10 mouse cellular contexts compared by ENCODE assay signal in the genomic region with DNA sequence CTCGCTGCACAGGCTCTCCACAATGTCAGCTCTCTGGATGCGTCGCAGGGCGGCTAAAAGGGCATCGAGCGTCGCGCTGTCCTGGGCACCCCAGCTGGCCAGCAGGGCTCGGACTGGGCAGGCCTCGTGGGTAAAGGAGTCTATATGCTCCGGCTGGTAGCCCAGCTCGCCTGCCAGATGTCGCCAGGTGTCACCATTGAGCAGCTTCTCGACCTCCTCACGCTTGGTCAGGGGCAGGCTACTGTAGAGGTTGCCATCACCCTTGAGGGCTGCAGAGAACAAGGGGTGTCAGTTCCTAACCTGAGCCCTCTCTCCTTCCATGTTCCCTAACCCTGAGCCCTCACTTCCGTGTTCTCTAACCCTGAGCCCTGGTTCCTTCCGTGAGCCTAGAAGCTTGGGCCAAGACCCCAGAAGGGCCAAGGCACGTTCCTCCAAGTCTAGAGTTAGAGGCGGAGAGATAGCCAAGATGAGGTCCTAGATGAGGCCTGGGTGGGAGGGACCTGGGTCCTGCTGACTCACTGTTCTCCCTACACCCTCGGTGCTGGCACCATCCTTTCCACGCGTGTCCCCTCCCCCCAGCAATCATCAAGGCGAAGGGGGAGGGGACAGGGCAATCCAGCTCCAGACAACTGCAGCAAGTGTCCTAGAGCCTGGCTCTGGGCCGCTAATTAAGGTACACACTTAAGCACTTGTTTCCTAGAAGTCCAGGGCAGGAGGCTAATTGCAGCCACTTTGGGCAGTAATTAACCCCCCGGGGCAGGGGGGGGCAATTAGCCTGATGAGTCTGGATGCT. TPM values are rescaled to one million over a fixed set of nuclear protein-coding genes. Genes with fewer than 3 reads are reported as not detected.
DNase-seq lines count a peak whose midpoint lies in the region; ATAC-seq and TF ChIP-seq lines count a peak whose summit lies in the region.
"Had no signal": no experiment of that assay in that cellular context is flagged by ENCODE, and none has a peak within 500 bp of the region (broad histone marks: within the 10 kb centered on the region; RNA-seq: fewer than 3 reads in every experiment).

No protein-coding gene starts in this region.

- H3K27me3 ChIP-seq in heart, embryonic 11.5 days (ENCODE audit: control insufficient read depth, insufficient read depth, low read length), result peaks cover 17% of the 10 kb centered on the region
- H3K27me3 ChIP-seq in heart, embryonic 12.5 days (replicated peaks), result peaks cover 32% of the 10 kb centered on the region
- 0 out of 2 replicates have a peak, but pooled peaks cover 3% of the 10 kb centered on the region for H3K27me3 ChIP-seq in neural tube, embryonic 15.5 days (replicated peaks)
- no peaks in the 10 kb centered on the region; the same call in 1 of the 2 replicates for H3K27me3 ChIP-seq in thymus, adult 2 months (ENCODE audit: control insufficient read depth, insufficient read depth, low read length)

- H3K4me2 ChIP-seq in heart, embryonic 11.5 days, result no peak overlapping the region
- H3K4me2 ChIP-seq in heart, embryonic 12.5 days, result no peak overlapping the region
- H3K4me2 ChIP-seq in neural tube, embryonic 15.5 days, result no peak overlapping the region
- H3K4me2 ChIP-seq: heart, embryonic 13.5 days had no signal

- TF ChIP-seq POLR2A in brain, embryonic 14.5 days (IDR thresholded peaks at IDR 0.05; ENCODE audit: borderline replicate concordance, extremely low read depth, insufficient read depth, insufficient read length, poor library complexity, severe bottlenecking), result no peak
- no peak for TF ChIP-seq POLR2A in thymus, adult 2 months (IDR thresholded peaks at IDR 0.05; ENCODE audit: control insufficient read depth, extremely low read depth, insufficient read depth, low read length, poor library complexity)

- no peak overlapping the region for H3K9ac ChIP-seq in heart, embryonic 11.5 days (ENCODE audit: low read depth, low read length)
- no peak overlapping the region for H3K9ac ChIP-seq in heart, embryonic 12.5 days
- no peak overlapping the region for H3K9ac ChIP-seq in neural tube, embryonic 15.5 days (replicated peaks)
- H3K9ac ChIP-seq: heart, embryonic 13.5 days had no signal

- no peaks in the 10 kb centered on the region for H3K36me3 ChIP-seq in heart, embryonic 11.5 days (ENCODE audit: control insufficient read depth, insufficient read depth, low read length)
- H3K36me3 ChIP-seq in heart, embryonic 12.5 days, result no peaks in the 10 kb centered on the region
- H3K36me3 ChIP-seq in neural tube, embryonic 15.5 days, result no peaks in the 10 kb centered on the region
- no peaks in the 10 kb centered on the region for H3K36me3 ChIP-seq in thymus, adult 2 months (ENCODE audit: control insufficient read depth, insufficient read depth, low read length)
- H3K36me3 ChIP-seq: heart, embryonic 13.5 days had no signal

- no peak overlapping the region for H3K27ac ChIP-seq in heart, embryonic 11.5 days (ENCODE audit: low read depth, low read length)
- no peak overlapping the region for H3K27ac ChIP-seq in heart, embryonic 12.5 days (ENCODE audit: poor library complexity, severe bottlenecking)
- H3K27ac ChIP-seq in neural tube, embryonic 15.5 days (replicated peaks), result no peak overlapping the region
- no peak overlapping the region for H3K27ac ChIP-seq in thymus, adult 2 months (ENCODE audit: control insufficient read depth, insufficient read depth, low read length)
- H3K27ac ChIP-seq: heart, embryonic 13.5 days had no signal

- no peaks in the 10 kb centered on the region for H3K9me3 ChIP-seq in heart, embryonic 11.5 days (replicated peaks; ENCODE audit: control insufficient read depth, low read length)
- H3K9me3 ChIP-seq in heart, embryonic 12.5 days (replicated peaks), result no peaks in the 10 kb centered on the region
- no peaks in the 10 kb centered on the region for H3K9me3 ChIP-seq in neural tube, embryonic 15.5 days (replicated peaks)
- H3K9me3 ChIP-seq: heart, embryonic 13.5 days had no signal

- 0 out of 2 replicates have a peak, but pooled peaks have one; percentile 2 for ATAC-seq in heart, embryonic 11.5 days (replicated peaks; ENCODE audit: insufficient number of reproducible peaks, low FRiP score, low TSS enrichment)
- no peak for ATAC-seq in heart, embryonic 12.5 days (ENCODE audit: insufficient number of reproducible peaks, low FRiP score)
- no peak for ATAC-seq in neural tube, embryonic 15.5 days (ENCODE audit: low FRiP score)

- peak; percentile 26 for DNase-seq in neural tube, embryonic 10.5 days (ENCODE audit: extremely low spot score, low spot score)
- DNase-seq in brain, embryonic 14.5 days (ENCODE audit: low read depth), result peak; percentile 65
- no peak for DNase-seq in thymus, adult 2 months
- DNase-seq in left cerebral cortex, adult 9 months (ENCODE audit: low spot score in 2 of 2), result no peak
- DNase-seq: adrenal gland, adult 2 months; thymus, postnatal 4 days had no signal

- H3K4me1 ChIP-seq in heart, embryonic 11.5 days (ENCODE audit: control insufficient read depth, insufficient read depth, low read length), result peaks cover 19% of the 10 kb centered on the region
- H3K4me1 ChIP-seq in heart, embryonic 12.5 days (replicated peaks), result peaks cover 41% of the 10 kb centered on the region
- peaks cover 24% of the 10 kb centered on the region for H3K4me1 ChIP-seq in neural tube, embryonic 15.5 days
- no peaks in the 10 kb centered on the region for H3K4me1 ChIP-seq in thymus, adult 2 months (replicated peaks; ENCODE audit: control insufficient read depth, insufficient read depth, low read length)

- H3K4me3 ChIP-seq in heart, embryonic 11.5 days (ENCODE audit: low read depth, low read length), result no peak overlapping the region
- no peak overlapping the region for H3K4me3 ChIP-seq in heart, embryonic 12.5 days
- no peak overlapping the region for H3K4me3 ChIP-seq in neural tube, embryonic 15.5 days (replicated peaks)
- no peak overlapping the region for H3K4me3 ChIP-seq in thymus, adult 2 months (ENCODE audit: control insufficient read depth, insufficient read depth, low read length)
- H3K4me3 ChIP-seq: heart, embryonic 13.5 days had no signal

- no peak for TF ChIP-seq CTCF in brain, embryonic 14.5 days (IDR thresholded peaks at IDR 0.05; ENCODE audit: borderline replicate concordance, extremely low read depth, insufficient read depth, insufficient read length)
- no peak for TF ChIP-seq CTCF in thymus, adult 2 months (IDR thresholded peaks at IDR 0.05; ENCODE audit: borderline replicate concordance, control insufficient read depth, extremely low read depth, insufficient read depth, low read length, poor library complexity)

- WGBS in heart, embryonic 11.5 days (ENCODE audit: insufficient replicate concordance), result 52% methylated on average over 25 of the region's 25 CpGs
- 60% methylated on average over 25 of the region's 25 CpGs for WGBS in heart, embryonic 12.5 days
- WGBS in neural tube, embryonic 15.5 days, result 54% methylated on average over 25 of the region's 25 CpGs
- WGBS in thymus, adult 2 months, result 70% methylated on average over 25 of the region's 25 CpGs

RNA-seq across cellular contexts. Expression of a gene that starts 16.5 kb away (rescaled TPM):
- 3.6 TPM in 2 replicates for polyA plus RNA-seq in heart, embryonic 11.5 days (2014; fragmentation: Nextera tagmentation; extraction: Ambion mirVana)
- polyA plus RNA-seq in heart, embryonic 12.5 days (2016; fragmentation: Nextera tagmentation; extraction: Ambion mirVana), result 3.9 and 5.0 TPM in 2 replicates
- polyA plus RNA-seq in neural tube, embryonic 15.5 days (2015; fragmentation: Nextera tagmentation; extraction: Ambion mirVana), result 69.1 and 69.3 TPM in 2 replicates
- polyA plus RNA-seq in brain, embryonic 14.5 days (2012; rRNA removed), result 17.2 and 42.3 TPM in 2 replicates
- polyA plus RNA-seq in thymus, adult 2 months (2012; rRNA removed), result 6.4 and 7.0 TPM in 2 replicates

RNA-seq across cellular contexts. Expression of a gene that starts 56.7 kb away (rescaled TPM):
- 0.24 and 0.39 TPM in 2 replicates for polyA plus RNA-seq in heart, embryonic 11.5 days (2014; fragmentation: Nextera tagmentation; extraction: Ambion mirVana)
- 0.40 and 0.43 TPM in 2 replicates for polyA plus RNA-seq in heart, embryonic 12.5 days (2016; fragmentation: Nextera tagmentation; extraction: Ambion mirVana)
- 1.8 and 2.0 TPM in 2 replicates for polyA plus RNA-seq in neural tube, embryonic 15.5 days (2015; fragmentation: Nextera tagmentation; extraction: Ambion mirVana)
- 9.2 and 15.6 TPM in 2 replicates for polyA plus RNA-seq in brain, embryonic 14.5 days (2012; rRNA removed)
- 0.22 and 0.34 TPM in 2 replicates for polyA plus RNA-seq in thymus, adult 2 months (2012; rRNA removed)

Comparison
In these comparisons a context has a peak if more than half of its experiments do, and no peak if none do; other contexts are left out.
1. DNase-seq: peak in neural tube, embryonic 10.5 days (single experiment) and brain, embryonic 14.5 days (single experiment); none in thymus, adult 2 months (single experiment) and left cerebral cortex, adult 9 months (0 of 2).